Mouse (Mus musculus) erythroblast, embryonic 14.5 days (primary cell): ENCODE measurements around the gene Ccdc130. TPM values are rescaled to one million over a fixed set of nuclear protein-coding genes. Genes with fewer than 3 reads are reported as not detected.

Source experiments
- H3K27me3 ChIP-seq: 2 replicates; pipeline ENCODE4 v1.6.1; 2012; ENCODE audit warnings: inconsistent platforms; ENCODE audit not compliant: control insufficient read depth
- H3K36me3 ChIP-seq: 2 replicates; pipeline ENCODE4 v1.6.1; 2012; ENCODE audit warnings: mild to moderate bottlenecking, inconsistent platforms; ENCODE audit not compliant: control insufficient read depth
- H3K4me1 ChIP-seq: 2 replicates; pipeline ENCODE4 v1.6.1; 2012; ENCODE audit warnings: inconsistent platforms; ENCODE audit not compliant: control insufficient read depth
- H3K4me3 ChIP-seq: replicated peaks from 2 replicates; pipeline ENCODE3; 2012; ENCODE audit warnings: moderate library complexity, mild to moderate bottlenecking, inconsistent platforms
- H3K9me3 ChIP-seq: 2 replicates; pipeline ENCODE4 v1.6.1; 2012; ENCODE audit warnings: low read length, inconsistent platforms, mixed read lengths; ENCODE audit not compliant: control insufficient read depth
- GATA1 ChIP-seq: IDR thresholded peaks from 2 replicates; pipeline ENCODE4 v1.6.1; 2012; ENCODE audit warnings: low read length, inconsistent platforms, mixed read lengths
- TAL1 ChIP-seq: IDR thresholded peaks from 3 replicates; pipeline ENCODE4 v1.6.1; 2012; ENCODE audit warnings: low read length, inconsistent platforms, mixed read lengths
- polyA plus RNA-seq: library from polyadenylated mRNA; stranded (reverse); fragments of >175 nt; gene quantifications from 2 replicates; pipeline ENCODE4 v1.2.3, GENCODE M21; 2012

Ccdc130 gene
- polyA plus RNA-seq, 1 experiment, result 1.8 TPM

GRCm38 (mm10) chr8:84207811-84208210, 62.4 kb downstream of the Ccdc130 start:
- Histone ChIP-seq H3K36me3 (peaks cover 19% of the 10 kb centered on the region), H3K4me3 (no peak overlapping the region), H3K27me3 (peaks cover 14% of the 10 kb centered on the region), H3K9me3 (no peaks in the 10 kb centered on the region), H3K4me1 (peaks cover 22% of the 10 kb centered on the region)
- TF ChIP-seq TAL1 (no peak), GATA1 (no peak)

Other genes with a start within 250 kb of the Ccdc130 start
- gene Palm3, start 248.9 kb downstream of the Ccdc130 start, polyA plus RNA-seq, result 0.01 TPM in 1 of 2 replicates, not detected in the other
- 0.02 TPM in 1 of 2 replicates, not detected in the other for gene Il27ra, start 227.8 kb downstream of the Ccdc130 start, polyA plus RNA-seq
- gene Rln3, start 225.4 kb downstream of the Ccdc130 start, polyA plus RNA-seq, result not detected in 2 replicates
- gene Gm10643, start 205.2 kb downstream of the Ccdc130 start, polyA plus RNA-seq, result not detected in 2 replicates
- 3.9 and 4.7 TPM in 2 replicates for gene Rfx1, start 203.5 kb downstream of the Ccdc130 start, polyA plus RNA-seq
- 4.7 and 4.9 TPM in 2 replicates for gene Dcaf15, start 165.6 kb downstream of the Ccdc130 start, polyA plus RNA-seq
- gene Podnl1, start 144.4 kb downstream of the Ccdc130 start, polyA plus RNA-seq, result not detected in 2 replicates
- gene Cc2d1a, start 122.4 kb downstream of the Ccdc130 start, polyA plus RNA-seq, result 1.0 and 1.4 TPM in 2 replicates
- not detected in 2 replicates for gene 4930432K21Rik, start 122.4 kb downstream of the Ccdc130 start, polyA plus RNA-seq
- gene Nanos3, start 85.2 kb downstream of the Ccdc130 start, polyA plus RNA-seq, result not detected in 2 replicates
- gene Zswim4, start 33.3 kb downstream of the Ccdc130 start, polyA plus RNA-seq, result 0.44 and 0.65 TPM in 2 replicates
- 43.2 and 62.9 TPM in 2 replicates for gene D8Ertd738e, start 20.7 kb downstream of the Ccdc130 start, polyA plus RNA-seq
- gene Mri1, start 13.1 kb downstream of the Ccdc130 start, polyA plus RNA-seq, result 2.2 and 2.5 TPM in 2 replicates
- gene Cacna1a, start 118.1 kb upstream of the Ccdc130 start, polyA plus RNA-seq, result 0.88 and 0.95 TPM in 2 replicates